Mouse (Mus musculus) hindbrain, postnatal 0 days (tissue): Measurements from ENCODE around the gene Apobec1. TPM values are rescaled to one million over a fixed set of nuclear protein-coding genes. Genes with fewer than 3 reads are reported as not detected.
A peak's percentile ranks its signal among the peaks of the same experiment; 100 is the strongest.

ENCODE experiments used
- ATAC-seq: fragments of 200-750 bp; cut with Nextera tagmentation; 2 replicates; pipeline ENCODE4 v1.8.0; 2017; ENCODE audit warnings: mild to moderate bottlenecking, moderate TSS enrichment, moderate library complexity
- DNase-seq: peaks from one replicate; pipeline ENCODE4 v3.0.0-alpha.2; 2015; ENCODE audit warnings: low spot score
- H3K27ac ChIP-seq: fragments of 300-500 bp; sonication (generic); 2 replicates; pipeline ENCODE4 v1.5.1; 2014; ENCODE audit warnings: mild to moderate bottlenecking
- H3K27me3 ChIP-seq: fragments of 300-500 bp; sonication (generic); 2 replicates; pipeline ENCODE4 v1.6.1; 2014; ENCODE audit warnings: low read length, mixed read lengths; ENCODE audit not compliant: insufficient read depth
- H3K36me3 ChIP-seq: fragments of 300-500 bp; sonication (generic); 2 replicates; pipeline ENCODE4 v1.6.1; 2014; ENCODE audit warnings: low read length, mixed read lengths; ENCODE audit not compliant: insufficient read depth
- H3K4me1 ChIP-seq: fragments of 300-500 bp; sonication (generic); 2 replicates; pipeline ENCODE4 v1.6.1; 2014; ENCODE audit warnings: antibody characterized with exemption, low read length, mixed read lengths; ENCODE audit not compliant: insufficient read depth
- H3K4me2 ChIP-seq: fragments of 300-500 bp; sonication (generic); 2 replicates; pipeline ENCODE4 v1.6.1; 2014; ENCODE audit warnings: low read depth, mild to moderate bottlenecking, low read length, moderate library complexity, mixed read lengths
- H3K4me3 ChIP-seq: fragments of 300-500 bp; sonication (generic); 2 replicates; pipeline ENCODE4 v1.5.1; 2014; ENCODE audit warnings: low read length
- H3K9ac ChIP-seq: fragments of 300-500 bp; sonication (generic); replicated peaks from 2 replicates; pipeline ENCODE4 v1.6.1; 2014; ENCODE audit warnings: mild to moderate bottlenecking, low read length, moderate library complexity, mixed read lengths
- H3K9me3 ChIP-seq: fragments of 300-500 bp; sonication (generic); 2 replicates; pipeline ENCODE4 v1.6.1; 2016; ENCODE audit warnings: low read length, mixed read lengths
- CTCF ChIP-seq: IDR thresholded peaks from 2 replicates; pipeline ENCODE4 v1.5.1; 2016; ENCODE audit warnings: antibody characterized with exemption, control low read depth, low read depth
- WGBS: fragments of 180-500 bp; shearing (Covaris S2); extraction: QIAGEN DNeasy Blood & Tissue Kit; methylation state at CpG from one replicate; pipeline ENCODE4 v1.1.7; 2014; 5-methylcytosine and 5-hydroxymethylcytosine counted together
- polyA plus RNA-seq: library from polyadenylated mRNA; unstranded; fragments of >200 nt; fragmentation: Nextera tagmentation; extraction: Ambion mirVana; gene quantifications from 2 replicates; pipeline ENCODE4 v1.2.1, GENCODE M21; 2015
- total RNA-seq: library from RNA; depleted of rRNA; stranded (reverse); fragments of >200 nt; gene quantifications from 2 replicates; pipeline ENCODE4 v1.2.3, GENCODE M21; 2014; rRNA removed

Gene Apobec1
- total and polyA plus RNA-seq, 2 experiments from 2014 or later, result 1.6 to 2.9 TPM

GRCm38 (mm10) chr6:122534032-122534431 is 68.2 kb downstream of the Apobec1 start:
- Histone ChIP-seq H3K9ac (no peak overlapping the region), H3K9me3 (no peaks in the 10 kb centered on the region), H3K27me3 (no peaks in the 10 kb centered on the region), H3K4me1 (no peaks in the 10 kb centered on the region), H3K4me3 (no peak overlapping the region), H3K27ac (no peak overlapping the region), H3K36me3 (no peaks in the 10 kb centered on the region), H3K4me2 (no peak overlapping the region)
- no peak for TF ChIP-seq CTCF
- 18% methylated on average over 3 of the region's 3 CpGs for WGBS
- no peak for DNase-seq
- no peak for ATAC-seq

- no peaks in the 10 kb centered on the region for H3K36me3 ChIP-seq
- TF ChIP-seq CTCF, result no peak
- no peaks in the 10 kb centered on the region for H3K27me3 ChIP-seq
- no peak overlapping the region for H3K27ac ChIP-seq
- H3K9me3 ChIP-seq, result no peaks in the 10 kb centered on the region
- ATAC-seq (0 out of 2 replicates have a peak, but pooled peaks have one; percentile 21), DNase-seq (peak; percentile 26)
- WGBS, result 6% methylated on average over 4 of the region's 4 CpGs
- H3K9ac ChIP-seq, result no peak overlapping the region; the same call in 1 of the 2 replicates
- H3K4me3 ChIP-seq, result no peak overlapping the region
- peak overlapping the region; percentile 36 for H3K4me2 ChIP-seq
- no peaks in the 10 kb centered on the region for H3K4me1 ChIP-seq
Observed at GRCm38 (mm10) chr6:122532883-122533302, 69.4 kb downstream of the Apobec1 start.

GRCm38 (mm10) chr6:122531466-122532174 is 70.6 kb downstream of the Apobec1 start:
- no peak for DNase-seq
- Histone ChIP-seq H3K4me3 (no peak overlapping the region), H3K27ac (no peak overlapping the region), H3K27me3 (no peaks in the 10 kb centered on the region), H3K4me1 (no peaks in the 10 kb centered on the region), H3K9me3 (no peaks in the 10 kb centered on the region), H3K36me3 (no peaks in the 10 kb centered on the region), H3K4me2 (no peak overlapping the region), H3K9ac (no peak overlapping the region)
- ATAC-seq, result no peak
- no peak for TF ChIP-seq CTCF
- 72% methylated on average over 8 of the region's 8 CpGs for WGBS

GRCm38 (mm10) chr6:122528136-122528535 is 74.1 kb downstream of the Apobec1 start:
- Histone ChIP-seq H3K27me3 (no peaks in the 10 kb centered on the region), H3K9me3 (no peaks in the 10 kb centered on the region), H3K4me3 (no peak overlapping the region), H3K4me1 (no peaks in the 10 kb centered on the region), H3K27ac (no peak overlapping the region), H3K36me3 (no peaks in the 10 kb centered on the region), H3K4me2 (no peak overlapping the region), H3K9ac (no peak overlapping the region)
- TF ChIP-seq CTCF, result no peak
- 74% methylated on average over 11 of the region's 11 CpGs for WGBS
- ATAC-seq, result no peak
- DNase-seq, result no peak

Other genes starting within 250 kb of the Apobec1 start
- 96.6 and 113 TPM in 2 replicates for gene Rimklb, start 103.7 kb downstream of the Apobec1 start, total RNA-seq
- gene Rimklb, start 103.7 kb downstream of the Apobec1 start, polyA plus RNA-seq, result 97.1 and 97.2 TPM in 2 replicates
- 2.7 and 13.2 TPM in 2 replicates for gene Mfap5, start 96.6 kb downstream of the Apobec1 start, total RNA-seq
- 5.0 and 5.6 TPM in 2 replicates for gene Mfap5, start 96.6 kb downstream of the Apobec1 start, polyA plus RNA-seq
- gene Aicda, start 48.6 kb downstream of the Apobec1 start, total RNA-seq, result 1.9 TPM in 1 of 2 replicates, not detected in the other
- gene Aicda, start 48.6 kb downstream of the Apobec1 start, polyA plus RNA-seq, result 0.38 and 0.67 TPM in 2 replicates
- 1.1 and 1.6 TPM in 2 replicates for gene Gdf3, start 7.6 kb upstream of the Apobec1 start, total RNA-seq
- 0.19 and 0.29 TPM in 2 replicates for gene Gdf3, start 7.6 kb upstream of the Apobec1 start, polyA plus RNA-seq
- not detected in 2 replicates for gene Dppa3, start 24.0 kb upstream of the Apobec1 start, total RNA-seq
- gene Dppa3, start 24.0 kb upstream of the Apobec1 start, polyA plus RNA-seq, result not detected in 2 replicates
- gene Nanog, start 105.0 kb upstream of the Apobec1 start, total RNA-seq, result not detected in 2 replicates
- 0.15 and 0.16 TPM in 2 replicates for gene Nanog, start 105.0 kb upstream of the Apobec1 start, polyA plus RNA-seq
- 108 and 129 TPM in 2 replicates for gene Slc2a3, start 199.2 kb upstream of the Apobec1 start, total RNA-seq
- 48.9 and 49.7 TPM in 2 replicates for gene Slc2a3, start 199.2 kb upstream of the Apobec1 start, polyA plus RNA-seq
- gene Foxj2, start 217.5 kb upstream of the Apobec1 start, total RNA-seq, result 20.1 and 32.5 TPM in 2 replicates
- 5.9 and 6.9 TPM in 2 replicates for gene Foxj2, start 217.5 kb upstream of the Apobec1 start, polyA plus RNA-seq